Mouse (Mus musculus) lung, embryonic 14.5 days (tissue): ENCODE measurements around the gene Ppp2r2c. TPM values are rescaled to one million over a fixed set of nuclear protein-coding genes. Genes with fewer than 3 reads are reported as not detected.
A peak's percentile ranks its signal among the peaks of the same experiment; 100 is the strongest.

Source experiments
- ATAC-seq: fragments of 200-750 bp; cut with Nextera tagmentation; 2 replicates; pipeline ENCODE4 v1.8.0; 2017; ENCODE audit warnings: mild to moderate bottlenecking, moderate TSS enrichment, moderate library complexity; ENCODE audit not compliant: insufficient read depth
- DNase-seq: peaks from one replicate; pipeline ENCODE4 v3.0.0-alpha.2; 2015
- H3K27ac ChIP-seq: fragments of 300-500 bp; sonication (generic); 2 replicates; pipeline ENCODE4 v1.5.1; 2014; ENCODE audit warnings: low read depth, mild to moderate bottlenecking, moderate library complexity
- H3K27me3 ChIP-seq: fragments of 300-500 bp; sonication (generic); 2 replicates; pipeline ENCODE4 v1.6.1; 2014; ENCODE audit warnings: low read length, control low read depth; ENCODE audit not compliant: insufficient read depth
- H3K36me3 ChIP-seq: fragments of 300-500 bp; sonication (generic); 2 replicates; pipeline ENCODE4 v1.6.1; 2014; ENCODE audit warnings: control low read depth; ENCODE audit not compliant: insufficient read depth
- H3K4me1 ChIP-seq: fragments of 300-500 bp; sonication (generic); 2 replicates; pipeline ENCODE4 v1.6.1; 2014; ENCODE audit warnings: antibody characterized with exemption, control low read depth; ENCODE audit not compliant: insufficient read depth
- H3K4me2 ChIP-seq: fragments of 300-500 bp; sonication (generic); 2 replicates; pipeline ENCODE4 v1.6.1; 2014; ENCODE audit warnings: mild to moderate bottlenecking
- H3K4me3 ChIP-seq: fragments of 300-500 bp; sonication (generic); 2 replicates; pipeline ENCODE4 v1.5.1; 2014; ENCODE audit warnings: low read depth, low read length
- H3K9ac ChIP-seq: fragments of 300-500 bp; sonication (generic); 2 replicates; pipeline ENCODE4 v1.6.1; 2014
- H3K9me3 ChIP-seq: fragments of 300-500 bp; sonication (generic); 2 replicates; pipeline ENCODE4 v1.6.1; 2016; ENCODE audit warnings: low read depth, low read length, control low read depth
- CTCF ChIP-seq: IDR thresholded peaks from 2 replicates; pipeline ENCODE4 v1.5.1; 2016; ENCODE audit warnings: antibody characterized with exemption, low read depth
- WGBS: fragments of 180-500 bp; shearing (Covaris S2); extraction: QIAGEN DNeasy Blood & Tissue Kit; methylation state at CpG from one replicate; pipeline ENCODE4 v1.1.7; 2014; 5-methylcytosine and 5-hydroxymethylcytosine counted together
- polyA plus RNA-seq: library from polyadenylated mRNA; unstranded; fragments of >200 nt; fragmentation: Nextera tagmentation; extraction: Ambion mirVana; gene quantifications from 2 replicates; pipeline ENCODE4 v1.2.1, GENCODE M21; 2014

Gene Ppp2r2c
- polyA plus RNA-seq, 1 experiment from 2014 or later, result 0.07 TPM

GRCm38 (mm10) chr5:36942446-36942845, 74.1 kb downstream of the Ppp2r2c start:
- 0 out of 2 replicates have a peak, but pooled peaks have one; percentile 16 for TF ChIP-seq CTCF
- ATAC-seq, result no peak
- Histone ChIP-seq H3K4me2 (no peak overlapping the region), H3K27me3 (no peaks in the 10 kb centered on the region), H3K9ac (no peak overlapping the region), H3K27ac (no peak overlapping the region), H3K4me3 (no peak overlapping the region), H3K36me3 (no peaks in the 10 kb centered on the region), H3K4me1 (no peaks in the 10 kb centered on the region), H3K9me3 (no peaks in the 10 kb centered on the region)
- no peak for DNase-seq
- 81% methylated on average over 2 of the region's 2 CpGs for WGBS

- no peaks in the 10 kb centered on the region for H3K36me3 ChIP-seq
- no peak overlapping the region for H3K9ac ChIP-seq
- H3K4me3 ChIP-seq, result no peak overlapping the region
- TF ChIP-seq CTCF, result no peak
- WGBS, result 47% methylated on average over 5 of the region's 5 CpGs
- no peak overlapping the region for H3K27ac ChIP-seq
- DNase-seq (no peak), ATAC-seq (no peak)
- no peaks in the 10 kb centered on the region for H3K9me3 ChIP-seq
- no peaks in the 10 kb centered on the region for H3K27me3 ChIP-seq
- H3K4me2 ChIP-seq, result no peak overlapping the region
- H3K4me1 ChIP-seq, result no peaks in the 10 kb centered on the region
These were observed 76.2 kb downstream of the Ppp2r2c start for GRCm38 (mm10) chr5:36944552-36944951.

GRCm38 (mm10) chr5:36945102-36945701, 76.9 kb downstream of the Ppp2r2c start:
- H3K27ac ChIP-seq, result no peak overlapping the region

GRCm38 (mm10) chr5:36945713-36946112, 77.4 kb downstream of the Ppp2r2c start:
- Histone ChIP-seq H3K36me3 (no peaks in the 10 kb centered on the region), H3K4me2 (no peak overlapping the region), H3K27ac (no peak overlapping the region), H3K4me3 (no peak overlapping the region), H3K9ac (no peak overlapping the region), H3K27me3 (no peaks in the 10 kb centered on the region), H3K9me3 (no peaks in the 10 kb centered on the region), H3K4me1 (no peaks in the 10 kb centered on the region)
- WGBS, result 73% methylated on average over 2 of the region's 2 CpGs
- no peak for DNase-seq
- no peak for ATAC-seq
- no peak for TF ChIP-seq CTCF

More at GRCm38 (mm10) chr5:36945102-36945701, 76.9 kb downstream of the Ppp2r2c start:
- no peak overlapping the region for H3K9ac ChIP-seq
- no peaks in the 10 kb centered on the region for H3K27me3 ChIP-seq
- no peaks in the 10 kb centered on the region for H3K4me1 ChIP-seq
- no peaks in the 10 kb centered on the region for H3K9me3 ChIP-seq
- WGBS, result 45% methylated on average over 8 of the region's 8 CpGs
- ATAC-seq (no peak), DNase-seq (no peak)
- H3K4me2 ChIP-seq, result no peak overlapping the region
- no peak overlapping the region for H3K4me3 ChIP-seq
- H3K36me3 ChIP-seq, result no peaks in the 10 kb centered on the region
- no peak for TF ChIP-seq CTCF

GRCm38 (mm10) chr5:36946445-36946844, 78.1 kb downstream of the Ppp2r2c start:
- H3K9me3 ChIP-seq, result no peaks in the 10 kb centered on the region
- 20% methylated on average over 5 of the region's 5 CpGs for WGBS
- no peaks in the 10 kb centered on the region for H3K27me3 ChIP-seq
- DNase-seq, result peak; percentile 82
- H3K27ac ChIP-seq, result no peak overlapping the region
- TF ChIP-seq CTCF, result peak; percentile 94
- ATAC-seq, result no peak
- H3K4me3 ChIP-seq, result no peak overlapping the region
- H3K4me2 ChIP-seq, result no peak overlapping the region
- H3K36me3 ChIP-seq, result no peaks in the 10 kb centered on the region
- no peak overlapping the region for H3K9ac ChIP-seq
- no peaks in the 10 kb centered on the region for H3K4me1 ChIP-seq

GRCm38 (mm10) chr5:36948831-36949230, 80.5 kb downstream of the Ppp2r2c start:
- ATAC-seq, result peak; percentile 76
- Histone ChIP-seq H3K36me3 (no peaks in the 10 kb centered on the region), H3K4me2 (no peak overlapping the region), H3K27me3 (no peaks in the 10 kb centered on the region), H3K27ac (no peak overlapping the region), H3K4me3 (no peak overlapping the region), H3K9ac (no peak overlapping the region), H3K4me1 (no peaks in the 10 kb centered on the region), H3K9me3 (no peaks in the 10 kb centered on the region)
- WGBS, result 7% methylated on average over 3 of the region's 3 CpGs
- peak; percentile 85 for DNase-seq
- TF ChIP-seq CTCF, result peak; percentile 95

GRCm38 (mm10) chr5:36950871-36951270, 82.6 kb downstream of the Ppp2r2c start:
- Histone ChIP-seq H3K4me1 (no peaks in the 10 kb centered on the region), H3K4me3 (no peak overlapping the region), H3K36me3 (no peaks in the 10 kb centered on the region), H3K4me2 (no peak overlapping the region), H3K27me3 (no peaks in the 10 kb centered on the region), H3K9ac (no peak overlapping the region), H3K9me3 (no peaks in the 10 kb centered on the region), H3K27ac (no peak overlapping the region)
- WGBS, result 42% methylated on average over 2 of the region's 2 CpGs
- ATAC-seq, result no peak
- TF ChIP-seq CTCF, result peak; percentile 56
- peak; percentile 31 for DNase-seq
